Mouse (Mus musculus) liver, adult 10 weeks (tissue): ENCODE data around the gene Gm12666. TPM values are rescaled to one million over a fixed set of nuclear protein-coding genes. Genes with fewer than 3 reads are reported as not detected.

Experiments
- polyA plus RNA-seq: library from polyadenylated mRNA; stranded (reverse); fragments of 350-450 nt; fragmentation: Illumina TruSeq; extraction: RNeasy Lipid Tissue Mini Kit (QIAGEN cat#74804); gene quantifications from one replicate; pipeline ENCODE4 v1.2.3, GENCODE M21; 2014; ENCODE audit warnings: low read depth, low replicate concordance

Gm12666 gene
- polyA plus RNA-seq, result not detected

DNA sequence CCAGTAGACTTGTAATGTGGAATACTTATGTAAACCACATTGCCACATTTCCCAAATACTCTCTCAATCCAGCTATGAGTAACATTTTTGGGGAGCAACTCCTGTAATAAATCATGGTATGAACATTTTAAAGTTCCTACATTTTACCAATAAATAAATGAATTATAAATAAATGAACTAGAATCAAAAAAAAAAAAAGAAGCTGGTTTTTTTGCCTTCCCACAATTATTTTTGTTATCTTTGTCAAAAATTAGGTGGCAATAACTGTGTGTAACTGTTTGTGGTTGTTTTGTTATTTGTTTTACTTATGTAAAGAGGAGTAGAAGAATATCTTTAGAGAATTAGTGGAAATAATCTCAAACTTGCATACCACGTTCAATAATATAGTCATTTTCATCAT is at the start of gene Gm12666:
TSS of gene Gm12666 (minus strand) at position 101 of the 400 bp plus-strand sequence.

DNA sequence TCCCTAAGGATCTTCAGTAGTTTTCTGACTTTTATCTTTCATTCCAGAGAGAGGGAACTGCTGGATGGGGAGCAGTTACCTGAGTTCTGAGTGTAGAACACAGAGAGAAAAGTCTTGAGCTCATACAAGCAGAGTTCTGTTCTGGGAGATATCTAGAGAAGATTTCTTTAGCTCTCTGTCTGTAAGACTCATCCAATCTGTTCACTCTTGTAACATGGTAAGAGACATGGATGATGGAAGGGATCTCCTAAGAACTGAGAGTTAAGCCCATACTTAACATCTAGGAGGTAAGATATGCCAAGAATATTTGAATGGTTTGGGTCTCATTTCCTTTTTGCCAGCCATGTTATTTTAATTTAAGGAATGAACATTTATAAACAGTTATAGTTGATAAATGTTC is 44.4 kb downstream of the Gm12666 start, which contains the start of gene Izumo3:
TSS of gene Izumo3 (minus strand) at position 101 of the 400 bp plus-strand sequence.

Other genes starting within 250 kb of the Gm12666 start
- gene Izumo3, start 44.5 kb downstream of the Gm12666 start, polyA plus RNA-seq, result not detected